Mouse (Mus musculus) embryonic fibroblast, embryonic 13.5 days (primary cell): ENCODE results near the gene Fcgr1. TPM values are rescaled to one million over a fixed set of nuclear protein-coding genes. Genes with fewer than 3 reads are reported as not detected.
"Not testable (repeated sequence)": the region's sequence is repeated elsewhere in the genome, so short reads cannot be mapped to it uniquely, and the experiment has no call there.

ENCODE experiments used
- H3K27ac ChIP-seq: 2 replicates; pipeline ENCODE4 v1.5.1; 2012; ENCODE audit warnings: low read length, control low read depth, inconsistent platforms; ENCODE audit not compliant: insufficient read depth
- H3K4me1 ChIP-seq: 2 replicates; pipeline ENCODE4 v1.6.1; 2011; ENCODE audit warnings: low read length; ENCODE audit not compliant: control insufficient read depth, insufficient read depth
- H3K4me3 ChIP-seq: 2 replicates; pipeline ENCODE4 v1.5.1; 2011; ENCODE audit warnings: mild to moderate bottlenecking, control low read depth, low read length; ENCODE audit not compliant: insufficient read depth
- CTCF ChIP-seq: IDR thresholded peaks from 2 replicates; pipeline ENCODE4 v1.5.1; 2011; ENCODE audit warnings: mild to moderate bottlenecking, control low read depth, low read length, moderate library complexity, borderline replicate concordance; ENCODE audit not compliant: insufficient read depth
- POLR2A ChIP-seq: IDR thresholded peaks from 2 replicates; pipeline ENCODE4 v1.6.1; 2011; ENCODE audit warnings: low read depth, mild to moderate bottlenecking, control low read depth, low read length, moderate library complexity
- polyA plus RNA-seq: library from polyadenylated mRNA; stranded (reverse); fragments of >200 nt; gene quantifications from 2 replicates; pipeline ENCODE4 v1.2.4, GENCODE M21; 2011; ENCODE audit warnings: low read depth; ENCODE audit not compliant: missing spikeins, insufficient read length

The Fcgr1 gene
- 0.61 TPM in 1 of 2 replicates, not detected in the other for polyA plus RNA-seq

DNA sequence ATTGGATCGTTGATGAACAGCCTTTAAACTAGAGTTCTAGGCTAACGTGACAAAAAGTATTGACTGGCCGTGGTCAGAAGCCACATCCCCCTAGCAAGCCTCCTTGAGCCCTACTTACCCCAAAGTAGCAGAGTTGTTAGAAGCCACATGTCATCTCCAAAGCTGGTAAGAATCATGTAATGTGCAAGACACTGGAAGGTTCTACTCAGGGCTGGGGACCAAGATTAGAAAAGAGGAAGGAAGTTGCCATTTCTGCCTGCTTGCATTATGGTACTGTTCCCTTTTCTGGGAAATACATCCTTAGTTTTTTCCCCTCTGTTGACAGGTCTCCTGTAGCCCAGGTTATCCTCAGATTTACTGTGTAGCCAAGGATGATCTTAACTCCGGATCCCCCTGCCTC, at the start of gene Fcgr1:
Gene Fcgr1, minus strand, starts transcription at position 183 of the 400 bp plus-strand sequence.
- TF ChIP-seq POLR2A (no peak), CTCF (no peak)
- Histone ChIP-seq H3K4me3 (no peak within 1 kb of the TSS), H3K27ac (no peak within 1 kb of the TSS), H3K4me1 (no peaks in the 10 kb centered on the region)

DNA sequence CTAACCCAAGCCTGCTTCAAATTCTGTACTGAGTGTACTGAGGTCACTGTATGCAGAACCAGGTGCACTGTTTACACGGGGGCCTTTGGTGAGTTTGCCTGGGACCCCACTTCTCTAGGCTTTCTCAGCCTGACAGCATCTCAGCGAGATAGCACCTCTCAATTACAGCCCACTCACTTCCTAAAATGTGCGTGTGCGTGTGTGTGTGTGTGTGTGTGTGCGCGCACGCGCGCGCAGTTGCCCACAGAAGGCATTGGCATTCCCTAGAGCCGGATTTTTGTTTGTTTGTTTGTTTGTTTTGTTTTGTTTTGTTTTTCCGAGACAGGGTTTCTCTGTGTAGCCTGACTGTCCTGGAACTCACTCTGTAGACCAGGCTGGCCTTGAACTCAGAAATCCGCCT, 48.9 kb upstream of the Fcgr1 start:
- H3K4me3 ChIP-seq, H3K4me1 ChIP-seq, H3K27ac ChIP-seq: not testable (repeated sequence)

DNA sequence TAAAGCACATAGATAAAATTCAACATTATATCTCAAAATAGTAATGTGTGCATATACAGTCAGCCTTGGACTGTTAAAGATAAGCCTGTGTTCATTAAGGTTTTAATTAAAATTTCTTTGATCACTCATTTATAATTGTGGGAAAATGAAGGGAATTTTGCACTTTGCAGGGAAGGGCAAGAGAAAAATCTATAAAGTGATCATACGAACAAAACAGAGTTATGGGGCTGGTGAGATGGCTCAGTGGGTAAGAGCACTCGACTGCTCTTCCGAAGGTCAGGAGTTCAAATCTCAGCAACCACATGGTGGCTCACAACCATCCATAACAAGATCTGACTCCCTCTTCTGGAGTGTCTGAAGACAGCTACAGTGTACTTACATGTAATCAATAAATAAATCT, 48.3 kb upstream of the Fcgr1 start:
- H3K4me3 ChIP-seq, H3K27ac ChIP-seq, H3K4me1 ChIP-seq: not testable (repeated sequence)

DNA sequence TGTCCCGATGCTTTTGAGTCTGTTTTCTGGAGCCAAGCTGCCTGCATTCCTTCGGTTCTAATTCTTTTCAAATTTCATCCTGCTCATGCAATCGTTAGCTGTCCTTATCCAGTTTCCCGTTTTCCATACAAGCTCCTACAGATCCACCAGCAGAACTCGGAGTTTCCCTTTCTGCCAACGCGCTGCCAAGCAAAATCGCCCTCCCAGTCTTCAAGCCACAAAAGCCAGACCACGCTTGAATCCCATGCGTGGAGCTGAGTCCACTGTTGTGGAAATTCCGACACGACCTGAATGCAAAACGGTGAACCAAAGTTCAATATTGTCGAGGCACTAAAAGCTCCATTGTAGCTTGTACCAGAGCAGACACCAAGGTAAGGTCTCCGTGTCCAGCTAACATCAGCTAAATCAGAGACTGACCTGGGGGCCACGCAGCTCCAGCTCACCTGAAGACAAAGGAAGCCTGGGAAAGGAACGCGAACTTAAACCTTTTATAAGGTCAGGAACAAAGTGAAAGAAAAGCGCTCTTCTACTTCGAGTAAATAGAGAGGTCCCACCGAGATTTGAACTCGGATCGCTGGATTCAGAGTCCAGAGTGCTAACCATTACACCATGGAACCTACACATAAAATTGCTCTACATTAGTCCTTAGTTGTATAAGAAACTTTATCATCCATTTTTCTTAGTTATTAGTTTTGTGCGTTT, 47.0 kb upstream of the Fcgr1 start:
- no peak for TF ChIP-seq CTCF

DNA sequence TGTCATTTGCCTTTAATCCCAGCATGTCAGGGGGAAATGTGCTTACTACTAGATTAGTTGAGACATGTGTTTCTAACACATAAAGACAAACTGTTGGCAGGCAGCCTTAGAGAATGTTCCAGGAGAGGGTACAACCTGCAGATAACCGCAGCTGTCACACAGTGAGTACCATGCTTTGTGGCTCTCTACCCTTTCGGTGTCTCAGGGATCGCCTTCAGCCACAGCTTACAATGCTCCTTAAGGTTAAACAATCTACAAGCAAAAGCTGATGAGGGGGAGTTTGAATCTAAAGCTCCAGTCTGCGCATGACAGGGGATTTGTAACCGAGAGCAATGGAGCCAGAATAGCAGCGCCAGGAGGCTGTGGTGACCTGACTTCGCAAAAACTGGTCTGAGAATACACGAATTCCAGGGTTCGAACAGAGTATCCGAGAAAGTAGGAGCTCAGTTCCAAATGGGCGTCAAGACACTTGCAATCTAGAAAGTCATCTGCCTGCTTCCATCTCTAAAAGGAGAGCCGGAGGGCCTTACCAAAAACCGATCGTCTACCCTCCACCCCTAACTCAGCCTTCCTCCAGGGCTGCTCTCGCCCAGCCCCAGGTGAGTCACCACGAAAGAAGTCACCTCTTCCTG, 45.2 kb upstream of the Fcgr1 start:
- no peaks in the 10 kb centered on the region for H3K4me1 ChIP-seq
- no peak overlapping the region for H3K4me3 ChIP-seq
- H3K27ac ChIP-seq: no peak overlapping the region
- TF ChIP-seq POLR2A (no peak), CTCF (no peak)

More for the DNA sequence above, 47.0 kb upstream of the Fcgr1 start:
- Histone ChIP-seq H3K27ac (no peak overlapping the region), H3K4me3 (peak overlapping the region; percentile 9; the same call in 1 of the 2 replicates), H3K4me1 (no peaks in the 10 kb centered on the region)

DNA sequence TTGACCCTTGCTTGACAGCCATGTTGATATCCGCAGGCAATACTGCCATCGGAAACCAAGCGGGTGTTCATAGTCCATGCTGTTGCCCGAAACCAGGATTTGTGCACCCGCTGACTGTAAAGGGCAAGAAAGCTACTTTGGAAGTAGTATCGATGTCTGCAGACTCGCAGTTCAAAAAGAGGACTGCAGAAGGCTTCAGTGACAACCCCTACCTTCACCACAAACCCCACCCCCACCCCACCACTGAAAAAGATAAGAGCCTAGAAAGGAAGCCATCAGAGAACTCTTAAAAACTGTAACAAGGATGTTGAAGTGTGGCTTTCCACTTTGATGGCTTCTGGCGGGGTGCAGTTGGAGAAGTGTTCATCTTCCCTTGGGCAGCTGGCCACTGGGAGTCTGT, 44.3 kb upstream of the Fcgr1 start:
- no peak overlapping the region for H3K27ac ChIP-seq
- H3K4me3 ChIP-seq: no peak overlapping the region
- H3K4me1 ChIP-seq: no peaks in the 10 kb centered on the region
- TF ChIP-seq POLR2A (no peak), CTCF (no peak)

DNA sequence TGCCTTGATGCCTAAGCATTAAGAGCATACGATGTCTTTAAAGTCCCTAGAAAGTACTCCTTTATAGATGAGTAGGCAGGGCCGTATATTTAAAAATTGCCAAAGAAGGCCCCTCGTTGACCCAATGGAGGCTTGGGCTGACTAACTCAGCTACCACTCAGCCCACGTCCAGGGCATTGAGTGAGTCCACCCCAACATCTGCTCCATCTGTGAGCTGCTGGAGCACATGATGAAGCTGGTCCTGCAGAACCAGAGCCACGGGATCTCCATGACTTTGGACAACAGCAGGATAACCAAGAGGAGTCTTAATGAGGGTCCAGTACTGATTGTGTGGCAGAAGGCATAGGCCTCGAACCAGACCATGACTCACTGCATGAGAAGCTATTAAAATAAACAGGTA, 43.5 kb upstream of the Fcgr1 start:
- Histone ChIP-seq H3K4me1 (no peaks in the 10 kb centered on the region), H3K27ac (no peak overlapping the region), H3K4me3 (no peak overlapping the region)
- TF ChIP-seq CTCF (no peak), POLR2A (no peak)

DNA sequence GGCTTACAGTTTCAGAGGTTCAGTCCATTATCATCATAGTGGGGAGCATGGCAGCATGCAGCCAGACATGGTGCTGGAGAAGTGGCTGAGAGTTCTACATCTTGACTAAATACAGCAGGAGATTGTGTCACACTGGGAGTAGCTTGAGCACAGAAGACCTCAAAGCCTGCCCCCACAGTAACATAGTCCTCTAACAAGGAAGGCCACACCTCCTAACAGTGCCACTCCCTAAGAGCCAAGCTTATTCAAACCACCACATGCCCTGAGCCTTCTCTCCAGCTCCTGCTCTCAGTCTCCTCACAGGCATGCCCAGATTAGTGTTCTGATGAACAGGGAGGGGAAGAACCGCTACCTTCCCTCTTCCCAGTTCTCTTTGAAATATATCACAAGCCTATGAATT, 42.9 kb upstream of the Fcgr1 start:
- TF ChIP-seq POLR2A: no peak
- no peak for TF ChIP-seq CTCF
- no peaks in the 10 kb centered on the region for H3K4me1 ChIP-seq
- no peak overlapping the region for H3K4me3 ChIP-seq
- no peak overlapping the region for H3K27ac ChIP-seq

DNA sequence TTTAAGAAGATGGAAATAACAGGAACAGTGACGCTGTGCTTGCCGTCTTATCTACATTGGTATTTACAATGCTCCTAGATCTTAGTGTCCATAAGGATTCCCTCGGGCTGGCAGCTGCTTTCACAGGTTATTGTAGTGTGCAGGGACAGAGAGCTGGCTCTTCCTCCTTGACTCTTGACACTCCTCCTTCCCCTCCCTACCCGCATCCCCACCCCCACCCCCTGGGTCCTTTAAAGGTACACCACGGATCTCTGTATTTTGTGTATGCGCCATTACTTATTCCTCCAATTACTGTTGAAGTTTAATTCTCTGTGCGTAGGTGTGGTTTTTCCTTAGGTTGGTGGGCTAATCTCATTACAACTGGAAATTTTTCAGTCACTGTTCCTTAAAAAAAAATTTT, 41.8 kb upstream of the Fcgr1 start:
- no peak for TF ChIP-seq CTCF
- TF ChIP-seq POLR2A: no peak
- Histone ChIP-seq H3K27ac (no peak overlapping the region), H3K4me1 (no peaks in the 10 kb centered on the region), H3K4me3 (no peak overlapping the region)

DNA sequence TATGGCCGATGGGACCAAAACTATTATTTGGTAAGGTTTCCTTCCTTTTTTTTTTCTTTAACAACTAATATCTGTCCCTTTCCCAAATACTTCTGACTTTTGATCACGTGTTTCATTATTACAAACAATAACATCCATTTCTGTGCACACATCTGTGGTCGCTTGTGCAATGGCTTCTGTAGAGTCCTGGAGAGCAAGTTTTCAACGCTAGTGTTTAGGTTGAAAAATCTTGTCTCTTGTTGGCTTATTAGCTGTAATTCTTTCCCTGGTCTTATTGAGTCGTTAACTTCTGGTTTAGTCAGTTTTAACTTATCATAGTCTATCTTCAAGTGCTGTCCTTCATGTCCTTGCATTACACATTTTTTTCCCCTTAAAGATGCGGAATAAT, 41.4 kb upstream of the Fcgr1 start:
- Histone ChIP-seq H3K4me1 (no peaks in the 10 kb centered on the region), H3K4me3 (no peak overlapping the region), H3K27ac (no peak overlapping the region)
- TF ChIP-seq CTCF (no peak), POLR2A (no peak)
